Mouse (Mus musculus) CD4-positive naive resting alpha-beta T cell, adult 57 days (primary cell): ENCODE measurements around the gene Hspa8. TPM values are rescaled to one million over a fixed set of nuclear protein-coding genes. Genes with fewer than 3 reads are reported as not detected.

Experiments used
- total RNA-seq: library from RNA; stranded (reverse); gene quantifications from one replicate; pipeline ENCODE4 v1.2.4, GENCODE M21; 2023

Gene Hspa8
- total RNA-seq, result 1,746 TPM

DNA sequence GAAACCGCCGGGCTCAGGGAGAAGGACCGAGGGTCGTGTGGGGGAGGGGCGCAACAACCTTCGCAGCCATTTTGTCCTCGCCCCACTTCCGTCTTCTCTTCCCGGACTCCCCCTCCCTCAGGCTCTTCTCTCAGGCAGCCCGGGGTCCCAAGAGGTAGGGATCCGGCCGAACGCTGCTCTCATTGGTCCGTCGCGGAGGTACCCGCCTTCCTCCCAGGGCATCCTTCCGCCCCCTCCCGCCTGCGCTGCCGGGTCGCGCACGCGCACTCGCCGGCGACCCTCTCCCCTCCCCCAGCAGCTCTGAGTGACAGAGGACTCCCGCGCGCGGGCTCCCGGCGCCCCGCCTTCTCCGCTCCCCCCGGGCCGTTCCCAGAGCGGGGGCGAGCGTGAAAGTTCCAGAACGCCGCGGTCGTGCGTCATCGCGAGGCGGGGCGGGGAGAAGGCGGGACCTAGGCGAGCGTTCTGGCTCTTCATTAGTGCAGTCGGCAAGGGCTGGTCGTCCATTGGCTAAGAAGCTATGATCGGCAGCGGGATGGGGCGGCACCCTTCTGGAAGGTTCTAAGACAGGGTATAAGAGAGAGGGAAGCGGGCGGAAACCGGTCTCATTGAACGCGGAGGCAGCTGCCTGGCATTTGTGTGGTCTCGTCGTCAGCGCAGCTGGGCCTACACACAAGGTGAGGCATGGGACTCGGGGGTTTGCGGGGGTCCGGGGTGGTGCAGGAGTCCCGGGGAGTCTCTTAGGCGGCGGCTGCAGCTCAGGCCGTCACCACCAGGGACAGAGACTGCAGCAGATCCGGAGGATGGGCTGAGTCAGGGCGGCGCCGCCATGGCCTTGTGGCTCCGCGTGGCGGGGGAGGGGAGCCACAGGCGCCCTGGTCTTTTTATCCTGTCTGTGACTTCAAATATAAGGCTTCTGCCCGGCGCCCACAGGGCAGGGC lies at the start of gene Hspa8:
Gene Hspa8, plus strand, starts transcription at position 310 of the 938 bp plus-strand sequence.

Other genes with a start within 250 kb of the Hspa8 start
- gene Gm21915, start 130.4 kb upstream of the Hspa8 start, total RNA-seq, result not detected
- 0.24 TPM for gene Clmp, start 115.0 kb upstream of the Hspa8 start, total RNA-seq
- gene Bsx, start 73.1 kb downstream of the Hspa8 start, total RNA-seq, result not detected
- not detected for gene Jhy, start 163.1 kb downstream of the Hspa8 start, total RNA-seq
- 4.8 TPM for gene Crtam, start 203.6 kb downstream of the Hspa8 start, total RNA-seq